Mouse (Mus musculus): ENCODE results near the gene Slc36a3. TPM values are rescaled to one million over a fixed set of nuclear protein-coding genes. Genes with fewer than 3 reads are reported as not detected.
"Not testable (repeated sequence)": the region's sequence is repeated elsewhere in the genome, so short reads cannot be mapped to it uniquely, and the experiment has no call there.

The Slc36a3 gene
- polyA plus RNA-seq, 1 experiment from 2014 or later = not detected

- no peak overlapping the region for H3K4me2 ChIP-seq (replicated peaks)
- no peak overlapping the region for H3K4me3 ChIP-seq
- no peaks in the 10 kb centered on the region for H3K36me3 ChIP-seq
- H3K4me1 ChIP-seq = no peaks in the 10 kb centered on the region
- 92% methylated on average over 2 of the region's 2 CpGs for WGBS
- no peak overlapping the region for H3K9ac ChIP-seq (replicated peaks)
- no peaks in the 10 kb centered on the region for H3K27me3 ChIP-seq
- ATAC-seq (replicated peaks) = no peak
- H3K27ac ChIP-seq (replicated peaks) = no peak overlapping the region
- H3K9me3 ChIP-seq = no peaks in the 10 kb centered on the region
Measured at GRCm38 (mm10) chr11:55117031-55117430, 34.5 kb downstream of the Slc36a3 start.

- 98% methylated on average over 3 of the region's 3 CpGs for WGBS
- no peak for ATAC-seq (replicated peaks)
Measured at GRCm38 (mm10) chr11:55116004-55116403, 35.5 kb downstream of the Slc36a3 start.

GRCm38 (mm10) chr11:55114291-55114690, 37.2 kb downstream of the Slc36a3 start:
- Histone ChIP-seq H3K27ac (replicated peaks) (no peak overlapping the region), H3K4me3 (no peak overlapping the region), H3K36me3 (peaks cover 2% of the 10 kb centered on the region; the same call in 1 of the 2 replicates), H3K9ac (replicated peaks) (no peak overlapping the region), H3K27me3 (no peaks in the 10 kb centered on the region), H3K4me2 (replicated peaks) (no peak overlapping the region), H3K9me3 (no peaks in the 10 kb centered on the region), H3K4me1 (no peaks in the 10 kb centered on the region)
- no peak for ATAC-seq (replicated peaks)
- 64% methylated on average over 2 of the region's 2 CpGs for WGBS

More at GRCm38 (mm10) chr11:55116004-55116403, 35.5 kb downstream of the Slc36a3 start:
- no peaks in the 10 kb centered on the region for H3K9me3 ChIP-seq
- H3K27me3 ChIP-seq = no peaks in the 10 kb centered on the region
- H3K4me2 ChIP-seq (replicated peaks) = no peak overlapping the region
- H3K36me3 ChIP-seq = no peaks in the 10 kb centered on the region
- no peak overlapping the region for H3K9ac ChIP-seq (replicated peaks)
- H3K4me3 ChIP-seq = no peak overlapping the region
- H3K4me1 ChIP-seq = no peaks in the 10 kb centered on the region
- H3K27ac ChIP-seq (replicated peaks) = no peak overlapping the region

GRCm38 (mm10) chr11:55113861-55114250, 37.7 kb downstream of the Slc36a3 start:
- not testable (repeated sequence) for ATAC-seq (replicated peaks); H3K4me1 ChIP-seq
- WGBS = 66% methylated on average over 4 of the region's 4 CpGs

GRCm38 (mm10) chr11:55113209-55113860, 38.2 kb downstream of the Slc36a3 start:
- H3K27ac ChIP-seq (replicated peaks) = no peak overlapping the region
- ATAC-seq (replicated peaks) = no peak
- H3K4me2 ChIP-seq (replicated peaks) = no peak overlapping the region
- H3K9me3 ChIP-seq = no peaks in the 10 kb centered on the region
- no peaks in the 10 kb centered on the region for H3K4me1 ChIP-seq
- H3K4me3 ChIP-seq = no peak overlapping the region
- H3K36me3 ChIP-seq = peaks cover 3% of the 10 kb centered on the region; the same call in 1 of the 2 replicates
- 64% methylated on average over 7 of the region's 7 CpGs for WGBS
- H3K27me3 ChIP-seq = no peaks in the 10 kb centered on the region
- no peak overlapping the region for H3K9ac ChIP-seq (replicated peaks)

More at GRCm38 (mm10) chr11:55113861-55114250, 37.7 kb downstream of the Slc36a3 start:
- H3K4me3 ChIP-seq; H3K36me3 ChIP-seq; H3K9ac ChIP-seq (replicated peaks); H3K27me3 ChIP-seq; H3K27ac ChIP-seq (replicated peaks); H3K4me2 ChIP-seq (replicated peaks); H3K9me3 ChIP-seq: not testable (repeated sequence)

GRCm38 (mm10) chr11:55110566-55111169, 40.8 kb downstream of the Slc36a3 start:
- H3K4me1 ChIP-seq = no peaks in the 10 kb centered on the region
- no peak for ATAC-seq (replicated peaks)
- H3K4me3 ChIP-seq = no peak overlapping the region
- no peaks in the 10 kb centered on the region for H3K27me3 ChIP-seq
- H3K27ac ChIP-seq (replicated peaks) = no peak overlapping the region
- H3K4me2 ChIP-seq (replicated peaks) = no peak overlapping the region
- 79% methylated on average over 7 of the region's 7 CpGs for WGBS
- no peak overlapping the region for H3K9ac ChIP-seq (replicated peaks)
- H3K9me3 ChIP-seq = no peaks in the 10 kb centered on the region
- H3K36me3 ChIP-seq = peaks cover 3% of the 10 kb centered on the region; the same call in 1 of the 2 replicates

GRCm38 (mm10) chr11:55109521-55110300, 41.8 kb downstream of the Slc36a3 start:
- H3K36me3 ChIP-seq = peaks cover 3% of the 10 kb centered on the region; the same call in 1 of the 2 replicates
- H3K4me2 ChIP-seq (replicated peaks) = no peak overlapping the region
- WGBS = 90% methylated on average over 7 of the region's 7 CpGs
- no peaks in the 10 kb centered on the region for H3K27me3 ChIP-seq
- ATAC-seq (replicated peaks) = no peak
- H3K4me1 ChIP-seq = no peaks in the 10 kb centered on the region
- H3K9ac ChIP-seq (replicated peaks) = no peak overlapping the region
- H3K27ac ChIP-seq (replicated peaks) = no peak overlapping the region
- H3K4me3 ChIP-seq = no peak overlapping the region
- H3K9me3 ChIP-seq = no peaks in the 10 kb centered on the region

GRCm38 (mm10) chr11:55106636-55107035, 44.9 kb downstream of the Slc36a3 start:
- H3K4me2 ChIP-seq (replicated peaks) = no peak overlapping the region

GRCm38 (mm10) chr11:55105389-55105788, 46.1 kb downstream of the Slc36a3 start:
- no peak overlapping the region for H3K4me3 ChIP-seq
- no peak overlapping the region for H3K4me2 ChIP-seq (replicated peaks)
- H3K4me1 ChIP-seq = no peaks in the 10 kb centered on the region
- WGBS = 90% methylated on average over 4 of the region's 4 CpGs
- H3K27ac ChIP-seq (replicated peaks) = no peak overlapping the region
- H3K36me3 ChIP-seq = peaks cover 3% of the 10 kb centered on the region; the same call in 1 of the 2 replicates
- H3K9me3 ChIP-seq = no peaks in the 10 kb centered on the region
- H3K27me3 ChIP-seq = no peaks in the 10 kb centered on the region
- ATAC-seq (replicated peaks) = no peak
- H3K9ac ChIP-seq (replicated peaks) = no peak overlapping the region

More at GRCm38 (mm10) chr11:55106636-55107035, 44.9 kb downstream of the Slc36a3 start:
- Histone ChIP-seq H3K36me3 (peaks cover 3% of the 10 kb centered on the region; the same call in 1 of the 2 replicates), H3K4me3 (no peak overlapping the region), H3K27ac (replicated peaks) (no peak overlapping the region), H3K4me1 (no peaks in the 10 kb centered on the region), H3K9me3 (no peaks in the 10 kb centered on the region), H3K9ac (replicated peaks) (no peak overlapping the region), H3K27me3 (no peaks in the 10 kb centered on the region)
- 100% methylated on average over 1 of the region's 1 CpGs for WGBS
- no peak for ATAC-seq (replicated peaks)

GRCm38 (mm10) chr11:55103229-55103628, 48.3 kb downstream of the Slc36a3 start:
- Histone ChIP-seq H3K9me3 (no peaks in the 10 kb centered on the region), H3K27ac (replicated peaks) (no peak overlapping the region), H3K4me2 (replicated peaks) (no peak overlapping the region), H3K4me1 (peaks cover 12% of the 10 kb centered on the region), H3K36me3 (no peaks in the 10 kb centered on the region), H3K4me3 (no peak overlapping the region), H3K27me3 (no peaks in the 10 kb centered on the region), H3K9ac (replicated peaks) (no peak overlapping the region)
- no peak for ATAC-seq (replicated peaks)
- WGBS = 71% methylated on average over 3 of the region's 3 CpGs

GRCm38 (mm10) chr11:55102015-55102414, 49.5 kb downstream of the Slc36a3 start:
- H3K27me3 ChIP-seq = no peaks in the 10 kb centered on the region
- no peak overlapping the region for H3K4me2 ChIP-seq (replicated peaks)
- no peaks in the 10 kb centered on the region for H3K9me3 ChIP-seq
- no peak overlapping the region for H3K4me3 ChIP-seq
- WGBS = 96% methylated on average over 3 of the region's 3 CpGs
- no peaks in the 10 kb centered on the region for H3K36me3 ChIP-seq
- no peak overlapping the region for H3K27ac ChIP-seq (replicated peaks)
- no peak for ATAC-seq (replicated peaks)
- no peak overlapping the region for H3K9ac ChIP-seq (replicated peaks)
- peaks cover 16% of the 10 kb centered on the region for H3K4me1 ChIP-seq

GRCm38 (mm10) chr11:55099868-55100267, 51.6 kb downstream of the Slc36a3 start:
- H3K27me3 ChIP-seq = no peaks in the 10 kb centered on the region
- no peak overlapping the region for H3K4me3 ChIP-seq
- no peak overlapping the region for H3K4me2 ChIP-seq (replicated peaks)
- H3K27ac ChIP-seq (replicated peaks) = no peak overlapping the region
- WGBS = 20% methylated on average over 4 of the region's 4 CpGs
- H3K9me3 ChIP-seq = no peaks in the 10 kb centered on the region
- H3K9ac ChIP-seq (replicated peaks) = no peak overlapping the region
- ATAC-seq (replicated peaks) = no peak
- H3K36me3 ChIP-seq = no peaks in the 10 kb centered on the region
- H3K4me1 ChIP-seq = peaks cover 17% of the 10 kb centered on the region
